Mouse (Mus musculus): Measurements from ENCODE around the gene Acoxl. TPM values are rescaled to one million over a fixed set of nuclear protein-coding genes. Genes with fewer than 3 reads are reported as not detected.

The Acoxl gene
- total RNA-seq, 2 experiments from 2014 or later = not detected

- DNase-seq = no peak
These were observed 310.9 kb downstream of the Acoxl start for GRCm38 (mm10) chr2:128149596-128149995.

- DNase-seq = no peak
These were observed 313.5 kb downstream of the Acoxl start for GRCm38 (mm10) chr2:128152211-128152610.

GRCm38 (mm10) chr2:128152845-128153550 lies 314.3 kb downstream of the Acoxl start:
- DNase-seq = no peak

GRCm38 (mm10) chr2:128153551-128153910 lies 314.9 kb downstream of the Acoxl start:
- no peak for DNase-seq

GRCm38 (mm10) chr2:128155412-128156066 lies 316.9 kb downstream of the Acoxl start:
- DNase-seq = no peak

GRCm38 (mm10) chr2:128156067-128156462 lies 317.4 kb downstream of the Acoxl start:
- DNase-seq = no peak

- no peak for DNase-seq
These were observed 318.1 kb downstream of the Acoxl start for GRCm38 (mm10) chr2:128156557-128157412.

GRCm38 (mm10) chr2:128158734-128159410 lies 320.2 kb downstream of the Acoxl start:
- DNase-seq = no peak

GRCm38 (mm10) chr2:128159619-128160125 lies 321.0 kb downstream of the Acoxl start:
- no peak for DNase-seq

GRCm38 (mm10) chr2:128163177-128163576 lies 324.5 kb downstream of the Acoxl start:
- no peak for DNase-seq

GRCm38 (mm10) chr2:128166623-128167423 lies 328.1 kb downstream of the Acoxl start:
- DNase-seq = peak in 1 of 2 experiments; percentile 18

GRCm38 (mm10) chr2:128167930-128168329 lies 329.3 kb downstream of the Acoxl start:
- no peak for DNase-seq

GRCm38 (mm10) chr2:128169486-128169885 lies 330.8 kb downstream of the Acoxl start:
- DNase-seq = no peak

- DNase-seq = peak in 1 of 2 experiments; percentile 31
These were observed 331.3 kb downstream of the Acoxl start for GRCm38 (mm10) chr2:128169972-128170371.

GRCm38 (mm10) chr2:128170614-128171013 lies 331.9 kb downstream of the Acoxl start:
- DNase-seq = no peak

- peak; percentile 62 to 67 for DNase-seq
These were observed 333.6 kb downstream of the Acoxl start for GRCm38 (mm10) chr2:128172266-128172665.

Small RNA genes lying within 50 kb of the gene (microRNA-seq; reads per million reads assigned to microRNA genes)
- 0 reads per million in 2 experiments for gene Gm22411

Other genes with a start within 250 kb of the Acoxl start
- 100 to 1,000 TPM; 148 to 160 TPM for gene Mal, start 182.2 kb upstream of the Acoxl start, total RNA-seq (2021)
- gene Mall, start 108.9 kb upstream of the Acoxl start, total RNA-seq (2021) = under 1 TPM; 0.45 to 0.86 TPM
- 10 to 100 TPM; 18.3 to 21.0 TPM for gene Nphp1, start 50.0 kb upstream of the Acoxl start, total RNA-seq (2021)
- gene Mtln, start 46.4 kb upstream of the Acoxl start, total RNA-seq (2021) = 10 to 100 TPM; 54.5 to 57.6 TPM
- under 1 TPM; 0.37 to 0.38 TPM for gene Bub1, start 7.0 kb upstream of the Acoxl start, total RNA-seq (2021)